In the genomic region with DNA sequence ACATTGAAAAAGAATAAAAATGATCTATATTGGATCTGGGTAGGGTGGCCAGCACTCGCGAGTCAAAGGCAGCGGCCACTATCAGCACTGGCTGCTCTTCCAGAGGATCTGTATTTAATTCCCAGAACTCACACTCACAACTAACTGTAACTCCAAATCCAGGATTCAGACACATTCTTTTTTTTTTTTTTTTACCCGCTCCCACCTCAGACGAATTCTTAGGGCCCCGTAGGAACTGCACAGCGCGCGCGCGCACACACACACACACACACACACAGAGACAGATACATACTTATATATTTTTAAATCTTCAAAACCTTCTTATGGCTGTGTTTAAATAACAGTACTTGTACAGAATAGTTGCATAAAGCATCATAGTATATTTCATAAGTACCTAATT, we compare ENCODE assay signal across 8 mouse cellular contexts. TPM values are rescaled to one million over a fixed set of nuclear protein-coding genes. Genes with fewer than 3 reads are reported as not detected.
A peak's percentile ranks its signal among the peaks of the same experiment; 100 is the strongest.
DNase-seq lines count a peak whose midpoint lies in the region; ATAC-seq lines count a peak whose summit lies in the region.

No protein-coding gene starts in this region.

- H3K4me2 ChIP-seq in lung, embryonic 16.5 days (ENCODE audit: low read depth, low read length) = peak overlapping the region; percentile 70
- H3K4me2 ChIP-seq in heart, embryonic 15.5 days = peak overlapping the region; percentile 91
- H3K4me2 ChIP-seq in liver, embryonic 16.5 days (ENCODE audit: low read depth, low read length) = peak overlapping the region; percentile 79

- no peak for DNase-seq in lung, postnatal 25 days (ENCODE audit: low spot score)
- no peak for DNase-seq in yolk sac, embryonic 10.5 days (ENCODE audit: low spot score)
- DNase-seq in urinary bladder, postnatal 4 days (ENCODE audit: low spot score in 2 of 2) = no peak
- DNase-seq in layer of hippocampus, postnatal 14 days (ENCODE audit: low spot score in 2 of 2) = no peak

- peak overlapping the region; percentile 87 for H3K4me3 ChIP-seq in lung, embryonic 16.5 days (ENCODE audit: low read length)
- H3K4me3 ChIP-seq in brown adipose tissue, adult 24 weeks (ENCODE audit: insufficient read depth, low read depth, low read length) = peak overlapping the region; percentile 93
- peak overlapping the region; percentile 100 for H3K4me3 ChIP-seq in heart, embryonic 15.5 days
- peak overlapping the region; percentile 100 for H3K4me3 ChIP-seq in liver, embryonic 16.5 days (ENCODE audit: low read depth, low read length)

- peaks cover 12% of the 10 kb centered on the region for H3K36me3 ChIP-seq in lung, embryonic 16.5 days (ENCODE audit: control insufficient read depth, insufficient read depth, low read length)
- H3K36me3 ChIP-seq in heart, embryonic 15.5 days = peaks cover 15% of the 10 kb centered on the region; the same call in 1 of the 2 replicates
- peaks cover 19% of the 10 kb centered on the region for H3K36me3 ChIP-seq in liver, embryonic 16.5 days (ENCODE audit: control insufficient read depth, insufficient read depth)

- no peaks in the 10 kb centered on the region for H3K9me3 ChIP-seq in lung, embryonic 16.5 days (ENCODE audit: control insufficient read depth, low read length)
- H3K9me3 ChIP-seq in heart, embryonic 15.5 days (replicated peaks) = no peaks in the 10 kb centered on the region
- no peaks in the 10 kb centered on the region for H3K9me3 ChIP-seq in liver, embryonic 16.5 days (replicated peaks; ENCODE audit: control insufficient read depth, low read length)

- H3K9ac ChIP-seq in lung, embryonic 16.5 days (ENCODE audit: low read length) = peak overlapping the region; percentile 91
- H3K9ac ChIP-seq in heart, embryonic 15.5 days = peak overlapping the region; percentile 99
- peak overlapping the region; percentile 94 for H3K9ac ChIP-seq in liver, embryonic 16.5 days (ENCODE audit: low read depth, low read length)

- peak overlapping the region; percentile 79 for H3K27ac ChIP-seq in lung, embryonic 16.5 days (ENCODE audit: low read length)
- peak overlapping the region; percentile 58 for H3K27ac ChIP-seq in brown adipose tissue, adult 24 weeks (replicated peaks; ENCODE audit: low read depth, low read length)
- H3K27ac ChIP-seq in heart, embryonic 15.5 days = peak overlapping the region; percentile 90
- peak overlapping the region; percentile 100 for H3K27ac ChIP-seq in liver, embryonic 16.5 days (ENCODE audit: low read length)

- peaks cover 19% of the 10 kb centered on the region for H3K4me1 ChIP-seq in lung, embryonic 16.5 days (replicated peaks; ENCODE audit: control insufficient read depth, insufficient read depth, low read length)
- peaks cover 6% of the 10 kb centered on the region; the same call in 1 of the 2 replicates for H3K4me1 ChIP-seq in brown adipose tissue, adult 24 weeks (ENCODE audit: control insufficient read depth, insufficient read depth, insufficient read length, low read length)
- H3K4me1 ChIP-seq in heart, embryonic 15.5 days (replicated peaks) = peaks cover 21% of the 10 kb centered on the region
- peaks cover 23% of the 10 kb centered on the region for H3K4me1 ChIP-seq in liver, embryonic 16.5 days (ENCODE audit: control insufficient read depth, low read depth, low read length)

- no peaks in the 10 kb centered on the region for H3K27me3 ChIP-seq in lung, embryonic 16.5 days (ENCODE audit: control insufficient read depth, insufficient read depth, low read depth, low read length)
- no peaks in the 10 kb centered on the region for H3K27me3 ChIP-seq in heart, embryonic 15.5 days
- no peaks in the 10 kb centered on the region for H3K27me3 ChIP-seq in liver, embryonic 16.5 days (ENCODE audit: control insufficient read depth, insufficient read depth, low read depth, low read length)

- ATAC-seq in lung, embryonic 16.5 days (ENCODE audit: low read depth) = peak; percentile 24; the same call in 1 of the 2 replicates
- no peak for ATAC-seq in heart, embryonic 15.5 days (replicated peaks; ENCODE audit: insufficient number of reproducible peaks, insufficient read depth, low FRiP score, low read depth)
- no peak for ATAC-seq in liver, embryonic 16.5 days (ENCODE audit: low read depth)

- 27% methylated on average over 11 of the region's 11 CpGs for WGBS in lung, embryonic 16.5 days
- 27% methylated on average over 11 of the region's 11 CpGs for WGBS in heart, embryonic 15.5 days
- WGBS in liver, embryonic 16.5 days (ENCODE audit: insufficient replicate concordance) = 10% methylated on average over 11 of the region's 11 CpGs

RNA-seq across cellular contexts. Expression of gene Atp13a1, which starts 0.6 kb away (rescaled TPM):
- polyA plus RNA-seq in lung, embryonic 16.5 days (2015; fragmentation: Nextera tagmentation; extraction: Ambion mirVana) = 41.8 and 45.8 TPM in 2 replicates
- polyA plus RNA-seq in brown adipose tissue, adult 24 weeks (2012; ENCODE audit: insufficient read depth, insufficient read length, missing spikeins) = 7.5 and 9.3 TPM in 2 replicates
- 22.1 and 32.7 TPM in 2 replicates for polyA plus RNA-seq in heart, embryonic 15.5 days (2015; fragmentation: Nextera tagmentation; extraction: Ambion mirVana)
- 18.6 and 20.9 TPM in 2 replicates for polyA plus RNA-seq in liver, embryonic 16.5 days (2015; fragmentation: Nextera tagmentation; extraction: Ambion mirVana)
- 10 to 100 TPM; 44.3 to 44.5 TPM for total RNA-seq in layer of hippocampus, postnatal 14 days (2021)

RNA-seq across cellular contexts. Expression of gene Zfp866, which starts 0.6 kb away (rescaled TPM):
- 26.7 and 27.9 TPM in 2 replicates for polyA plus RNA-seq in lung, embryonic 16.5 days (2015; fragmentation: Nextera tagmentation; extraction: Ambion mirVana)
- 5.3 and 8.6 TPM in 2 replicates for polyA plus RNA-seq in brown adipose tissue, adult 24 weeks (2012; ENCODE audit: insufficient read depth, insufficient read length, missing spikeins)
- 14.7 and 21.1 TPM in 2 replicates for polyA plus RNA-seq in heart, embryonic 15.5 days (2015; fragmentation: Nextera tagmentation; extraction: Ambion mirVana)
- 7.7 and 8.6 TPM in 2 replicates for polyA plus RNA-seq in liver, embryonic 16.5 days (2015; fragmentation: Nextera tagmentation; extraction: Ambion mirVana)
- 10 to 100 TPM; 29.8 to 30.4 TPM for total RNA-seq in layer of hippocampus, postnatal 14 days (2021)

RNA-seq across cellular contexts. Expression of gene Gm20422, which starts 15.7 kb away (rescaled TPM):
- polyA plus RNA-seq in lung, embryonic 16.5 days (2015; fragmentation: Nextera tagmentation; extraction: Ambion mirVana) = 0.85 and 1.2 TPM in 2 replicates
- not detected in 2 replicates for polyA plus RNA-seq in brown adipose tissue, adult 24 weeks (2012; ENCODE audit: insufficient read depth, insufficient read length, missing spikeins)
- 0.33 TPM in 1 of 2 replicates, not detected in the other for polyA plus RNA-seq in heart, embryonic 15.5 days (2015; fragmentation: Nextera tagmentation; extraction: Ambion mirVana)
- 0.79 TPM in 1 of 2 replicates, not detected in the other for polyA plus RNA-seq in liver, embryonic 16.5 days (2015; fragmentation: Nextera tagmentation; extraction: Ambion mirVana)
- 1 to 10 TPM in 1 of 2 experiments, under 1 TPM in 1; 0.81 to 1.8 TPM for total RNA-seq in layer of hippocampus, postnatal 14 days (2021)

RNA-seq across cellular contexts. Expression of gene Gmip, which starts 18.1 kb away (rescaled TPM):
- 7.1 and 7.9 TPM in 2 replicates for polyA plus RNA-seq in lung, embryonic 16.5 days (2015; fragmentation: Nextera tagmentation; extraction: Ambion mirVana)
- polyA plus RNA-seq in brown adipose tissue, adult 24 weeks (2012; ENCODE audit: insufficient read depth, insufficient read length, missing spikeins) = 3.8 and 4.7 TPM in 2 replicates
- polyA plus RNA-seq in heart, embryonic 15.5 days (2015; fragmentation: Nextera tagmentation; extraction: Ambion mirVana) = 5.4 and 8.9 TPM in 2 replicates
- 5.0 and 7.0 TPM in 2 replicates for polyA plus RNA-seq in liver, embryonic 16.5 days (2015; fragmentation: Nextera tagmentation; extraction: Ambion mirVana)
- 10 to 100 TPM; 19.2 to 20.5 TPM for total RNA-seq in layer of hippocampus, postnatal 14 days (2021)

RNA-seq across cellular contexts. Expression of gene Lpar2, which starts 31.9 kb away (rescaled TPM):
- polyA plus RNA-seq in lung, embryonic 16.5 days (2015; fragmentation: Nextera tagmentation; extraction: Ambion mirVana) = 0.45 and 0.48 TPM in 2 replicates
- not detected in 2 replicates for polyA plus RNA-seq in brown adipose tissue, adult 24 weeks (2012; ENCODE audit: insufficient read depth, insufficient read length, missing spikeins)
- polyA plus RNA-seq in heart, embryonic 15.5 days (2015; fragmentation: Nextera tagmentation; extraction: Ambion mirVana) = 0.15 and 0.30 TPM in 2 replicates
- 0.05 and 0.07 TPM in 2 replicates for polyA plus RNA-seq in liver, embryonic 16.5 days (2015; fragmentation: Nextera tagmentation; extraction: Ambion mirVana)
- total RNA-seq in layer of hippocampus, postnatal 14 days (2021) = 1 to 10 TPM in 1 of 2 experiments, under 1 TPM in 1; 0.74 to 1.0 TPM
